26 mouse cellular contexts compared by ENCODE assay signal in genomic region chr9:105037847-105038246, GRCm38 (mm10).
"Had no signal": no experiment of that assay in that cellular context is flagged by ENCODE, and none has a peak within 500 bp of the region (broad histone marks: within the 10 kb centered on the region; RNA-seq: fewer than 3 reads in every experiment).

No protein-coding gene starts in this region.

- H3K36me3 ChIP-seq: embryonic facial prominence, embryonic 10.5 days; embryonic facial prominence, embryonic 12.5 days; embryonic facial prominence, embryonic 13.5 days; embryonic facial prominence, embryonic 15.5 days; forebrain, embryonic 10.5 days; forebrain, embryonic 12.5 days; forebrain, embryonic 15.5 days; heart, embryonic 10.5 days had no signal

- H3K4me2 ChIP-seq: embryonic facial prominence, embryonic 12.5 days; embryonic facial prominence, embryonic 13.5 days; embryonic facial prominence, embryonic 15.5 days; forebrain, embryonic 12.5 days; forebrain, embryonic 13.5 days; forebrain, embryonic 15.5 days had no signal

- H3K27me3 ChIP-seq: embryonic facial prominence, embryonic 12.5 days; embryonic facial prominence, embryonic 13.5 days; embryonic facial prominence, embryonic 15.5 days; forebrain, embryonic 12.5 days; forebrain, embryonic 13.5 days; forebrain, embryonic 15.5 days had no signal

- DNase-seq: cerebellum, adult 9-11 months; cerebellum, postnatal 10 days; cerebellum, postnatal 14 days; cerebellum, postnatal 25 days; cerebellum, postnatal 36 days; embryo, embryonic 11 days; forebrain, postnatal 0 days; gastrocnemius, adult 2 months; gastrocnemius, postnatal 10 days; gastrocnemius, postnatal 14 days; gastrocnemius, postnatal 25 days; gastrocnemius, postnatal 36 days; heart, adult 18-20 months; heart, adult 2 months had no signal

- H3K4me1 ChIP-seq: embryonic facial prominence, embryonic 10.5 days; embryonic facial prominence, embryonic 12.5 days; embryonic facial prominence, embryonic 13.5 days; embryonic facial prominence, embryonic 15.5 days; forebrain, embryonic 10.5 days; forebrain, embryonic 12.5 days; forebrain, embryonic 13.5 days; forebrain, embryonic 15.5 days; heart, embryonic 10.5 days had no signal

- ATAC-seq: forebrain, embryonic 13.5 days; forebrain, embryonic 14.5 days; forebrain, embryonic 15.5 days; forebrain, embryonic 16.5 days; forebrain, postnatal 0 days had no signal

- H3K9me3 ChIP-seq: embryonic facial prominence, embryonic 10.5 days; embryonic facial prominence, embryonic 12.5 days; embryonic facial prominence, embryonic 13.5 days; embryonic facial prominence, embryonic 15.5 days; forebrain, embryonic 10.5 days; forebrain, embryonic 12.5 days; forebrain, embryonic 13.5 days; forebrain, embryonic 15.5 days; heart, embryonic 10.5 days had no signal

- H3K27ac ChIP-seq: embryonic facial prominence, embryonic 10.5 days; embryonic facial prominence, embryonic 12.5 days; embryonic facial prominence, embryonic 13.5 days; embryonic facial prominence, embryonic 15.5 days; forebrain, embryonic 10.5 days; forebrain, embryonic 12.5 days; forebrain, embryonic 13.5 days; forebrain, embryonic 15.5 days; gastrocnemius, adult 2 months; heart, adult 2 months; heart, embryonic 10.5 days had no signal

- H3K4me3 ChIP-seq: embryonic facial prominence, embryonic 10.5 days; embryonic facial prominence, embryonic 12.5 days; embryonic facial prominence, embryonic 13.5 days; embryonic facial prominence, embryonic 15.5 days; erythroblast, embryonic 14.5 days; forebrain, embryonic 10.5 days; forebrain, embryonic 12.5 days; forebrain, embryonic 13.5 days; forebrain, embryonic 15.5 days; gastrocnemius, adult 2 months; heart, adult 2 months; heart, embryonic 10.5 days had no signal

- H3K9ac ChIP-seq: embryonic facial prominence, embryonic 12.5 days; embryonic facial prominence, embryonic 13.5 days; embryonic facial prominence, embryonic 15.5 days; forebrain, embryonic 12.5 days; forebrain, embryonic 13.5 days; forebrain, embryonic 15.5 days; forebrain, postnatal 0 days had no signal
